Mouse (Mus musculus): Measurements from ENCODE around the gene Tagln2. TPM values are rescaled to one million over a fixed set of nuclear protein-coding genes. Genes with fewer than 3 reads are reported as not detected.

Gene Tagln2
- total and polyA plus RNA-seq, 3 experiments = 100 to 581 (median 332) TPM

DNA sequence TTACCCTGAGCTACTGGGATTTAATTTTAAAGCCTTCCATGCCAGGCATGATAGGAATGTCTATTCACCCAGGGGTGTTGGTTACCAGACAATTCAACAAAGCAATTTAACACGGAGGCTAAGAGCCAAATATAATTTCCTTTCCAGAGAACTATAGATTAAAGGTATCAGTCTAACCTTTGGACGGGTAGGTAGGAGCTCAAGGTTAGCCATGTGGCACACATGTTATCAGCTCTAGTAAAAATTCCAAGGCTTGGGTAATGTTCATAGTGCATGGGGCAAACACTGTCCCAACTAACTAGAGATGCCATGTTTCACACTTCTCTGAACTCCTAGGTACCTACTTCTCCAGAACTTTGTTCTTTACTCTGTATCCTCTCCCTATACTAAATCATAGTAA, 38.2 kb upstream of the Tagln2 start:
- H3K9me3 ChIP-seq (replicated peaks; ENCODE audit: insufficient read depth, low read length) = no peaks in the 10 kb centered on the region
- no peaks in the 10 kb centered on the region for H3K4me1 ChIP-seq (ENCODE audit: control insufficient read depth in 1 of 2, insufficient read depth in 2 of 2, low read length in 2 of 2)
- H3K27me3 ChIP-seq (ENCODE audit: control insufficient read depth in 1 of 2, insufficient read depth in 2 of 2, low read length in 2 of 2) = peaks cover 2 to 3% of the 10 kb centered on the region in 2 experiments; a peak in 2 of 4 replicates
- TF ChIP-seq MYB (IDR thresholded peaks at IDR 0.05; ENCODE audit: low read depth, low read length) = no peak
- no peak overlapping the region for H3K27ac ChIP-seq (ENCODE audit: control insufficient read depth, low read depth, low read length)
- H3K4me3 ChIP-seq (ENCODE audit: control insufficient read depth in 1 of 2, insufficient read depth in 1 of 2, low read depth in 2 of 2, low read length in 2 of 2) = no peak overlapping the region
- H3K36me3 ChIP-seq (ENCODE audit: control insufficient read depth in 1 of 2, insufficient read depth in 2 of 2, low read length in 2 of 2) = no peaks in the 10 kb centered on the region
- no peaks in the 10 kb centered on the region for H3K79me2 ChIP-seq (ENCODE audit: control insufficient read depth, insufficient read depth, low read length, poor library complexity)
- DNase-seq (ENCODE audit: low read depth, low spot score) = no peak
- no peak overlapping the region for H3K9ac ChIP-seq (ENCODE audit: control insufficient read depth, low read depth, low read length, poor library complexity, severe bottlenecking)

DNA sequence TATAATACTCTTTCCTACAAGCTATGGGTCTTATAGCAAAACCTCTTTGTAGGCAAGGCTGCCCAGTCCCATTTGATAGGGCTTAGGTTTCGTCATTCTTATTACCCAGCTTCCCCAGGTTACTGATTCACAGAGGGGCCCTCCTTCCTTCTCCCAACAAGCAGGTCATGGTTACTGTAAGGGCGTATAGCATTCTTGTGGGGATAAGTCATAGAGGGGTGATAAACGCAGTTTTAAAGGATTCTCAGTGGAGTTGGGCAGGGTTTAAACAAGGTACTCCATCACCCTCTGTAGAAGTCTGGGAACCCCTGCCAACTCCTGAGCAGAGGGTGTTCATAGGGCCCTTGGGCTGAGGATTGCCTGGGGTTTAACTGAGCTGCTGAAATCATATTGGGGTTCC, 37.3 kb upstream of the Tagln2 start:
- no peak overlapping the region for H3K9ac ChIP-seq (ENCODE audit: control insufficient read depth, low read depth, low read length, poor library complexity, severe bottlenecking)
- no peak overlapping the region for H3K27ac ChIP-seq (ENCODE audit: control insufficient read depth, low read depth, low read length)
- no peaks in the 10 kb centered on the region for H3K79me2 ChIP-seq (ENCODE audit: control insufficient read depth, insufficient read depth, low read length, poor library complexity)
- TF ChIP-seq MXI1 (IDR thresholded peaks at IDR 0.05; ENCODE audit: low read depth, low read length) = no peak
- no peak for TF ChIP-seq MAZ (IDR thresholded peaks at IDR 0.05; ENCODE audit: low read depth, low read length)
- TF ChIP-seq GABPA (IDR thresholded peaks at IDR 0.05; ENCODE audit: low read depth, low read length) = no peak
- TF ChIP-seq ZC3H11A (IDR thresholded peaks at IDR 0.05; ENCODE audit: low read depth, low read length) = no peak
- no peak for TF ChIP-seq TCF12 (IDR thresholded peaks at IDR 0.05; ENCODE audit: low read depth, low read length)
- H3K4me1 ChIP-seq (ENCODE audit: control insufficient read depth in 1 of 2, insufficient read depth in 2 of 2, low read length in 2 of 2) = no peaks in the 10 kb centered on the region
- H3K4me3 ChIP-seq (ENCODE audit: control insufficient read depth in 1 of 2, insufficient read depth in 1 of 2, low read depth in 2 of 2, low read length in 2 of 2) = no peak overlapping the region
- DNase-seq (ENCODE audit: low read depth, low spot score) = no peak
- H3K9me3 ChIP-seq (replicated peaks; ENCODE audit: insufficient read depth, low read length) = no peaks in the 10 kb centered on the region
- H3K27me3 ChIP-seq (ENCODE audit: control insufficient read depth in 1 of 2, insufficient read depth in 2 of 2, low read length in 2 of 2) = peaks cover 2 to 3% of the 10 kb centered on the region in 2 experiments; a peak in 2 of 4 replicates
- no peaks in the 10 kb centered on the region for H3K36me3 ChIP-seq (ENCODE audit: control insufficient read depth in 1 of 2, insufficient read depth in 2 of 2, low read length in 2 of 2)

DNA sequence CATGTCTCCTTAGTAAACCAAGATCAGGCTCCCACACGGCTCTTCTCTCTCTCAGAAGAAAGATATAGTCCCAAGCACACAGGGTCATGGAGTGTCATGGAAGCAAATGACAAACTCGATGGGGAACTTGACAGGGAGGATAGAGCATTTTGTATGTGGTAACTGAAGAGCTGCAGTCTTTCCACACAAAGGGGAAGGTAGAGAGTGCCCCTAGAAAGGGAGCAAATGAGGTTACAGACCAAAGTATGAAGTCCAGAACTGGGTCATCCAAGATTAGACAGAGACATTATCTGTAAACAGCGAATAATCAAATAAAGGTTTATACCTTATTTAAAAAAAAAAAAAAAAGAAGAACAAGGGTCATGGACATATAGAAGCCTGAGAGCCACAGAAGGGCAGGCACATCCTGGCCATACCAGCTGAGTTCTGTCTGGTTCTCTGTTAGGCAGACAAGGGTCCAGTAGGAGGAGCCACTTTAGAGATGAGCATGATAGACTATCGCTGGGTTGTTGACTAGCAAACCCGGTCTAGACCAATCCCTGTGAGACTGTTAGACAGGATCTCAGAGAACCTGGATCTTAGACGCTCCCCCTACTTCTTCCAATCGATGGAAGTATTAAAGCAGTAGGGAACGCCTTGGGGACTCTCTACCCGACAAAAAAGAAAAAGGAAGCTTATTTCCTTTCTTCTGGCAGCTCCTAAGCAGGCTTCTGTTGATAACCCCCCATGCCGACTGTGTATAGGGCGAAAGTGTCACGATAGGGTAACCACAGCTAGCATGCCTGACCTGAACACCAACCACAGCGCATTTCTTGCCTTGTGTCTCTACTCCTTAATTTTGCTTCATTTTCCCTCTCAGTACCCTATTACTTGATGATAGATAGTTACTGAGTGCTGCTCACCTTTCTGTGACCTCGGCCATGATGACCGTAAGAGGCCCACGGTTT, 36.2 kb upstream of the Tagln2 start:
- Histone ChIP-seq H3K27me3 (ENCODE audit: control insufficient read depth in 1 of 2, insufficient read depth in 2 of 2, low read length in 2 of 2) (peaks cover 2 to 5% of the 10 kb centered on the region in 2 experiments; a peak in 2 of 4 replicates), H3K4me3 (ENCODE audit: control insufficient read depth in 1 of 2, insufficient read depth in 1 of 2, low read depth in 2 of 2, low read length in 2 of 2) (no peak overlapping the region), H3K9ac (ENCODE audit: control insufficient read depth, low read depth, low read length, poor library complexity, severe bottlenecking) (no peak overlapping the region), H3K79me2 (ENCODE audit: control insufficient read depth, insufficient read depth, low read length, poor library complexity) (no peaks in the 10 kb centered on the region), H3K36me3 (ENCODE audit: control insufficient read depth in 1 of 2, insufficient read depth in 2 of 2, low read length in 2 of 2) (no peaks in the 10 kb centered on the region), H3K9me3 (replicated peaks; ENCODE audit: insufficient read depth, low read length) (no peaks in the 10 kb centered on the region), H3K4me1 (ENCODE audit: control insufficient read depth in 1 of 2, insufficient read depth in 2 of 2, low read length in 2 of 2) (no peaks in the 10 kb centered on the region), H3K27ac (ENCODE audit: control insufficient read depth, low read depth, low read length) (no peak overlapping the region)
- no peak for DNase-seq (ENCODE audit: low read depth, low spot score)
- TF ChIP-seq MAFK (IDR thresholded peaks at IDR 0.05; ENCODE audit: borderline replicate concordance, low read depth, low read length) (no peak), TAL1 (IDR thresholded peaks at IDR 0.05; ENCODE audit: low read length) (no peak), CHD2 (IDR thresholded peaks at IDR 0.05; ENCODE audit: low read length) (no peak), MEF2A (IDR thresholded peaks at IDR 0.05; ENCODE audit: extremely low read depth, insufficient replicate concordance, low read depth, low read length, poor library complexity, severe bottlenecking) (no peak), HCFC1 (IDR thresholded peaks at IDR 0.05; ENCODE audit: low read depth, low read length) (no peak), NRF1 (IDR thresholded peaks at IDR 0.05; ENCODE audit: insufficient read depth, low read depth, low read length, poor library complexity, severe bottlenecking) (no peak), MXI1 (IDR thresholded peaks at IDR 0.05; ENCODE audit: low read depth, low read length) (no peak), E2F4 (IDR thresholded peaks at IDR 0.05; ENCODE audit: borderline replicate concordance, low read depth, low read length) (no peak), JUND (IDR thresholded peaks at IDR 0.05; ENCODE audit: low read depth, low read length) (no peak), SIN3A (IDR thresholded peaks at IDR 0.05; ENCODE audit: low read length) (no peak), USF2 (IDR thresholded peaks at IDR 0.05; ENCODE audit: borderline replicate concordance in 1 of 2, insufficient read depth in 1 of 2, low read depth in 1 of 2, low read length in 2 of 2) (no peak), KAT2A (conservative IDR thresholded peaks at IDR 0.05; ENCODE audit: low read depth, low read length) (no peak), TCF12 (IDR thresholded peaks at IDR 0.05; ENCODE audit: low read depth, low read length) (no peak), MYB (IDR thresholded peaks at IDR 0.05; ENCODE audit: low read depth, low read length) (no peak), RCOR1 (IDR thresholded peaks at IDR 0.05; ENCODE audit: low read depth, low read length) (no peak), ZNF384 (IDR thresholded peaks at IDR 0.05; ENCODE audit: low read depth, low read length) (no peak), ZC3H11A (IDR thresholded peaks at IDR 0.05; ENCODE audit: low read depth, low read length) (no peak)

All from MEL (cell line).